Mouse (Mus musculus): ENCODE measurements around the gene Tbx3. TPM values are rescaled to one million over a fixed set of nuclear protein-coding genes. Genes with fewer than 3 reads are reported as not detected.

Gene Tbx3
- polyA plus RNA-seq, 1 experiment from 2014 or later, result 0.88 TPM

DNA sequence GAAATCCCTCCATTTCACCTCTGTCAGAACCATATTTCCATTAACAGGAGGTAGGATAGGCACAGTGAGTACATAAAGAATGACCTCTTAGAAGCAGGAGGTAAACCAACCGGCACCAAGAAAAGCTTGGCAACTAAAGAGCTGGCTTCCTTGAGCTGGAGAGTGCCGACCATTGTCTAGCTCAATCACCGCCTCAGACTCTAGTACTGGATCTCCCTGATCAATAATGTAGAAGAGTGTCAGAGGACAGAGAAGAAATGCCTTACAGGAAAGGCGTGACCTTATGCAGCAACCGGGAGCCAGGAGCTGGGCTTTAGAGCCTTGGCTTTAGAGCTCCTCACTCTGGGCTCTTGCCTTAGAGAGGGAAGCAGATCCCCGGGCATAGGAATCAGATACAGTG, 4.7 kb upstream of the Tbx3 start:
- H3K36me3 ChIP-seq (ENCODE audit: control insufficient read depth, insufficient read depth, low read length), result no peaks in the 10 kb centered on the region
- no peak for ATAC-seq (ENCODE audit: low read depth)
- no peak overlapping the region for H3K4me3 ChIP-seq (ENCODE audit: low read depth, low read length)
- WGBS, result 5% methylated on average over 6 of the region's 6 CpGs
- H3K27me3 ChIP-seq (ENCODE audit: control insufficient read depth, insufficient read depth, low read length), result peaks cover 79% of the 10 kb centered on the region
- no peak overlapping the region for H3K4me2 ChIP-seq (ENCODE audit: low read depth, low read length)
- H3K27ac ChIP-seq (ENCODE audit: low read depth, low read length), result no peak overlapping the region
- no peaks in the 10 kb centered on the region for H3K9me3 ChIP-seq (ENCODE audit: control insufficient read depth, low read length)
- H3K9ac ChIP-seq (replicated peaks; ENCODE audit: low read depth, low read length), result no peak overlapping the region
- H3K4me1 ChIP-seq (ENCODE audit: control insufficient read depth, insufficient read depth, low read length), result peaks cover 7% of the 10 kb centered on the region; the same call in 1 of the 2 replicates

DNA sequence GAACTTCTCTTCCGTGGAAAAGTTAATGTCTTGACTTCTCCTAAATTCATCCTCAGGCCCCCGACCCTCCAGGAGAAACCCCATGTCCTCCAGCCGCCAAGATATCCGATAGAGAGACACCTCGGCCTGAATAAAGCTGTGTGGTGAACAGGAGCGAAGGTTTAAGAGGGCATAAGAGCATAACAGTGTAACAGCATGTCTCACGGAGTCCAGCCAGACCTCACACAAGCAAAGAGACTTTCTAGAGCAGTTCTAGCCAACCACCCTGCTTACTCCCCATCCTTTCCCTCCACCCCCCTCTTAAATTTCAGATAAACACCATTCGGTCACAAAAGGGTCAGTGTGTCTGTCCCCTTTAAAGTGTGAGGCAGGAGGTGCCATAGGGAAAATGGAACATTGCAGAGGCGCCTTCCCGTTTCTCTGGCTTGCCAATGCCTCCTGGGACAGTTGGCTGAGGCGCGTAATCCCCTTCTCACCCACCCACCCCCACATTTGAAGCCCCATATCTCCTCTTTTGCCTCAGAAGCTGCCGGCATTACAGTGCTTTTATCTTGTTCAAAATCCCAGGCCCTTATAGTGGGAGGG, 3.0 kb upstream of the Tbx3 start:
- 7% methylated on average over 13 of the region's 13 CpGs for WGBS
- Histone ChIP-seq H3K9ac (replicated peaks; ENCODE audit: low read depth, low read length) (no peak overlapping the region), H3K4me2 (ENCODE audit: low read depth, low read length) (no peak overlapping the region), H3K4me1 (ENCODE audit: control insufficient read depth, insufficient read depth, low read length) (peaks cover 7% of the 10 kb centered on the region; the same call in 1 of the 2 replicates), H3K4me3 (ENCODE audit: low read depth, low read length) (no peak overlapping the region), H3K9me3 (ENCODE audit: control insufficient read depth, low read length) (no peaks in the 10 kb centered on the region), H3K36me3 (ENCODE audit: control insufficient read depth, insufficient read depth, low read length) (no peaks in the 10 kb centered on the region), H3K27ac (ENCODE audit: low read depth, low read length) (no peak overlapping the region), H3K27me3 (ENCODE audit: control insufficient read depth, insufficient read depth, low read length) (peaks cover 70% of the 10 kb centered on the region)
- no peak for ATAC-seq (ENCODE audit: low read depth)

DNA sequence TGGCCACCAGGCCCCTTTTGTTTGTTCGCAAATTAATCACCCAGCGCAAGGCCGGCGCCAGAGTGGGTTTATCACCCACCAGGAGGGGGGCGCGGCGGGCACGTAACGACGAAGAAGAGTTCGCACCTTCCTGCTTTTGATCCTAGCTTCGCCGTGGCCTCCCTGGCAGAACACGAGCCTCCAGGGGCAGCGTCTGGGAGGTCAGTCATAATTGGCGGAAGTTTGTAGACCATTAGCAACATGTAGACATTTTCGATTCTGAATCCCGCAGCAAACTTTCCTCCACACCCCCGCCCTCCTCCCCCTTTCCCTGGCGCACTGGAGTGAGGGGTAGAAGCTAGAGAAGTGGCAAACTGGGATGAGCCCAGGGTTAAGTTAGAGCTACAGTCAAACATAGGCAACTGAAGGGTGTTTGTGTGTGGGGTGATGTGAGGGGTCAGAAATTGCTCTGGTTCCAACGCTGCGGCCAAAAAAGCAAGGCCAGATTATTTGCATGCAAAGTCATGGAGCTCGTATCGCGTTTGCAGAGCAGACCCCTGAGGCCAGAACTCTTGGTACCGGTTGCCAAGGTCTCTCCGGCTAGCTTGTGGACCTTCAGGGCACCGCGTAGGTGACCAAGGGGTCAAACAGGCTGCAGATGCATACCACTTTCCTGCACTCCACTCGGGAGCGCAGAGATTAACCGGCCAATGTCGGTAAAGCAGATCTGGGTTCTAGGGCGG, 2.1 kb upstream of the Tbx3 start:
- Histone ChIP-seq H3K9ac (replicated peaks; ENCODE audit: low read depth, low read length) (no peak overlapping the region), H3K4me2 (ENCODE audit: low read depth, low read length) (no peak overlapping the region), H3K27me3 (ENCODE audit: control insufficient read depth, insufficient read depth, low read length) (peaks cover 67% of the 10 kb centered on the region), H3K9me3 (ENCODE audit: control insufficient read depth, low read length) (no peaks in the 10 kb centered on the region), H3K4me1 (ENCODE audit: control insufficient read depth, insufficient read depth, low read length) (peaks cover 7% of the 10 kb centered on the region; the same call in 1 of the 2 replicates), H3K27ac (ENCODE audit: low read depth, low read length) (no peak overlapping the region), H3K4me3 (ENCODE audit: low read depth, low read length) (no peak overlapping the region), H3K36me3 (ENCODE audit: control insufficient read depth, insufficient read depth, low read length) (no peaks in the 10 kb centered on the region)
- WGBS, result 2% methylated on average over 34 of the region's 34 CpGs
- no peak for ATAC-seq (ENCODE audit: low read depth)

DNA sequence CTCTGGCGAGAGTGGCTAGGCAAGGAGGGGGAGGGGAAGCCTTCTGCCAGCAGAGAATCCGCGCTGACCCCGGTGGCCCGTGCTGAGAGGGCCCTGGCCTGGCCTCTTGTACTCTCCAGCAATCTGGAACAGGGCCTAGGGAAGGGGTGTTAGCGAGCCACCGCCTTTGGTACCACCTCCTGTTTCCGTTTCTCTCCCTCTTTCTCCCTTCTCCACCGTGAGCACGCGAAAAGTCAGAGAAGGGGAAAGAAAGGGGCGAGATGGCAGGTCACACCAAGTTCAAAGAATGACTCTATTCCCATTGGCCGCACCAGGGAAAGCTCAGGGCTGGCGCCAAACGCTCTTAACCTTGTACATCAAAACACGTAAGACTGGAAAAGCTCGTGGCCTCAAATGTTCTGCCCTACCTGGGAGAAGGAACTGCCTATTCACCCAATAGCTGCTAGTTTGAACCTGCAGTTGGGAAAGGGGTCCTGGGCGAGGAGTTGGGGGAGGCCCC, 1.5 kb upstream of the Tbx3 start:
- Histone ChIP-seq H3K36me3 (ENCODE audit: control insufficient read depth, insufficient read depth, low read length) (no peaks in the 10 kb centered on the region), H3K27ac (ENCODE audit: low read depth, low read length) (no peak overlapping the region), H3K4me1 (ENCODE audit: control insufficient read depth, insufficient read depth, low read length) (peaks cover 7% of the 10 kb centered on the region; the same call in 1 of the 2 replicates), H3K4me2 (ENCODE audit: low read depth, low read length) (no peak overlapping the region), H3K27me3 (ENCODE audit: control insufficient read depth, insufficient read depth, low read length) (peaks cover 62% of the 10 kb centered on the region), H3K4me3 (ENCODE audit: low read depth, low read length) (no peak overlapping the region), H3K9me3 (ENCODE audit: control insufficient read depth, low read length) (no peaks in the 10 kb centered on the region), H3K9ac (replicated peaks; ENCODE audit: low read depth, low read length) (no peak overlapping the region)
- no peak for ATAC-seq (ENCODE audit: low read depth)
- 4% methylated on average over 15 of the region's 18 CpGs for WGBS

DNA sequence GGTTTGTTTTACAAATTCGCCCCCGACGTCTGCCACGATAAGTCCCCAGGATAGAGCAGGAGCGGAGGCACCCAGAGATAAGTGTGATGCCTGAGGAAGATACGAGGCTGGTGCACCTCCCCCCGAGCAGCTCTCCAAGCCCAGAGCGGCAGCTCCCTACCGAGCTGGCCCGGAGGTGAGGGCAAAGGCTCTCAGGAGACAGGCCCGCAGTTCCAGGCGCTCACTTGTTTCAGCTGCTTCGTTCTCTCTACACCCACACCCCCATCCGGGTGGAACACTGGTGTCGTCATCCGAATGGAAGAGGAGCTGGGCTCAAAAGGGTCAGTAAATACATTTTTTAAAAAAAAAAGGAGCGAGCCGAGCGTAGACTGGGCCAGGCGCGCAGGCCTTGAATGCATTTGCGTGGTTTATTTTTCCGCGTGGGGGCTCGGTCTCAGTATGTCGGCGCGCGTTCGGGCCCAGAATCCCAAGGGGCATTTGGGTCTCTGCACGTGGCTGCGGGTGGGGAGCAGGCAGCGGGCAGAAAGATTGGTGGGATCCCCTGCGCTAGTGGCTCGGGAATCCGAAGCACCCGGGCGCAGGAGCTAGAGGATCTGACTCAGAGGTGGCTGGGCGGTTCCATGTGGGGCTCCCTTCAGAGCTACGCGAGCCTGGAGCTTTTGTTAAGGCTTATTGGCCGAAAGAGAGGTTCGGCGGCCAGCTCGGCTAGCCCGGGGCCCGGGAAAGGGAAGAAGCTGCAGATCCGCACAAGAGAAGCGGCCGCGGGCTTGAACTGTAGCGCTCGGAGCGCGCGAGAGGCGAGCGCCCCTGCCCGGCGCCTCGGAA, 516 bp upstream of the Tbx3 start:
- Histone ChIP-seq H3K27me3 (ENCODE audit: control insufficient read depth, insufficient read depth, low read length) (peaks cover 61% of the 10 kb centered on the region), H3K9ac (replicated peaks; ENCODE audit: low read depth, low read length) (peak overlapping the region; percentile 18; the same call in 1 of the 2 replicates), H3K4me2 (ENCODE audit: low read depth, low read length) (peak overlapping the region; percentile 49), H3K9me3 (ENCODE audit: control insufficient read depth, low read length) (no peaks in the 10 kb centered on the region), H3K36me3 (ENCODE audit: control insufficient read depth, insufficient read depth, low read length) (no peaks in the 10 kb centered on the region), H3K4me3 (ENCODE audit: low read depth, low read length) (peak overlapping the region; percentile 20), H3K4me1 (ENCODE audit: control insufficient read depth, insufficient read depth, low read length) (peaks cover 7% of the 10 kb centered on the region; the same call in 1 of the 2 replicates), H3K27ac (ENCODE audit: low read depth, low read length) (peak overlapping the region; percentile 48; the same call in 1 of the 2 replicates)
- under 1% methylated on average over 59 of the region's 61 CpGs for WGBS
- ATAC-seq (ENCODE audit: low read depth), result no peak; the same call in 1 of the 2 replicates

DNA sequence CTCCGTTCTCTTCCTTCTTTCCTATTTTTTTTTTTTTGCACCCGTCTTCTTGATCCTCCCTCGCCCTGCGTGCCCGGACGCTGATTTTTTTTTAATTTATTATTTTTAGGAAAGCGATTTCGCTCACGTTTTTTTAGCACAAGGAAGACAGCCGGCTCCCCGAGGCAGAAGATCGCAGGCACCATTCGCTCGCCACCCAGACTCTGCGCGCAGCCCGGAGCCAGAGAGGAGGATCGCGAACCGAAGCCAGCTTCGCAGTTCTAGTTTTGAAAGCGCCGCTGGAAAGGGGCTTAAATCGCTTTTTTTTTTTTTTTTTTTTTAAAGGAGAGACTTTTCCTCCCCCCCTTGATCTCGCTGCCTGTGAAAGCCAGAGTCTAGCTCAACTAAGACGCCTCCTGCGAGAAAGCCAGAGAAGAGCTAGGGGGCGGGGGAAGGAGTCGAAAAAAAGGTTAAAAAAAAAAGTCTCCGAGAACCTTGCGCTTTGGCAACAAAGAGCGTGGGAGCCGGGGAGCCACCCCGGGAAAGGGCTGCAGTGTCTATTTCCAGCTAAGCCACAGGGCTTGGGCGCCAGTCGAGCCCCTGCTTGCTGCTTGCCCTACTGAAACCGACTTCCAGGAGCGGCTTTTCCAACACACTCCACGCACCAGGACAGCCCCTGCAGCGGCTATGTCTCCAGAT, 794 bp downstream of the Tbx3 start:
- Histone ChIP-seq H3K4me1 (ENCODE audit: control insufficient read depth, insufficient read depth, low read length) (peaks cover 7% of the 10 kb centered on the region; the same call in 1 of the 2 replicates), H3K4me3 (ENCODE audit: low read depth, low read length) (peak overlapping the region; percentile 20), H3K4me2 (ENCODE audit: low read depth, low read length) (peak overlapping the region; percentile 49), H3K9me3 (ENCODE audit: control insufficient read depth, low read length) (no peaks in the 10 kb centered on the region), H3K27me3 (ENCODE audit: control insufficient read depth, insufficient read depth, low read length) (peaks cover 60% of the 10 kb centered on the region), H3K27ac (ENCODE audit: low read depth, low read length) (no peak overlapping the region), H3K36me3 (ENCODE audit: control insufficient read depth, insufficient read depth, low read length) (no peaks in the 10 kb centered on the region), H3K9ac (replicated peaks; ENCODE audit: low read depth, low read length) (no peak overlapping the region; the same call in 1 of the 2 replicates)
- under 1% methylated on average over 40 of the region's 40 CpGs for WGBS
- no peak for ATAC-seq (ENCODE audit: low read depth)

DNA sequence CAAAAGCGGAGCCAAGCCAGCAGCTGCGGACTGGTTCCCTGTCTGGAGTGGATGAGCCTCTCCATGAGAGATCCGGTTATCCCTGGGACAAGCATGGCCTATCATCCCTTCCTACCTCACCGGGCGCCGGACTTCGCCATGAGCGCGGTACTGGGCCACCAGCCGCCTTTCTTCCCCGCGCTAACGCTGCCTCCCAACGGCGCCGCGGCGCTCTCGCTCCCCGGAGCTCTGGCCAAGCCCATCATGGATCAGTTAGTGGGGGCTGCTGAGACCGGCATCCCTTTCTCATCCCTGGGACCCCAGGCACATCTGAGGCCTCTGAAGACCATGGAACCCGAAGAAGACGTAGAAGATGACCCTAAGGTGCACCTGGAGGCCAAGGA, 1.5 kb downstream of the Tbx3 start:
- Histone ChIP-seq H3K4me2 (ENCODE audit: low read depth, low read length) (peak overlapping the region; percentile 49; the same call in 1 of the 2 replicates), H3K4me3 (ENCODE audit: low read depth, low read length) (peak overlapping the region; percentile 20), H3K9me3 (ENCODE audit: control insufficient read depth, low read length) (no peaks in the 10 kb centered on the region), H3K36me3 (ENCODE audit: control insufficient read depth, insufficient read depth, low read length) (no peaks in the 10 kb centered on the region), H3K9ac (replicated peaks; ENCODE audit: low read depth, low read length) (no peak overlapping the region; the same call in 1 of the 2 replicates), H3K27me3 (ENCODE audit: control insufficient read depth, insufficient read depth, low read length) (peaks cover 61% of the 10 kb centered on the region), H3K27ac (ENCODE audit: low read depth, low read length) (no peak overlapping the region), H3K4me1 (ENCODE audit: control insufficient read depth, insufficient read depth, low read length) (peaks cover 7% of the 10 kb centered on the region; the same call in 1 of the 2 replicates)
- ATAC-seq (ENCODE audit: low read depth), result no peak
- WGBS, result under 1% methylated on average over 23 of the region's 23 CpGs

DNA sequence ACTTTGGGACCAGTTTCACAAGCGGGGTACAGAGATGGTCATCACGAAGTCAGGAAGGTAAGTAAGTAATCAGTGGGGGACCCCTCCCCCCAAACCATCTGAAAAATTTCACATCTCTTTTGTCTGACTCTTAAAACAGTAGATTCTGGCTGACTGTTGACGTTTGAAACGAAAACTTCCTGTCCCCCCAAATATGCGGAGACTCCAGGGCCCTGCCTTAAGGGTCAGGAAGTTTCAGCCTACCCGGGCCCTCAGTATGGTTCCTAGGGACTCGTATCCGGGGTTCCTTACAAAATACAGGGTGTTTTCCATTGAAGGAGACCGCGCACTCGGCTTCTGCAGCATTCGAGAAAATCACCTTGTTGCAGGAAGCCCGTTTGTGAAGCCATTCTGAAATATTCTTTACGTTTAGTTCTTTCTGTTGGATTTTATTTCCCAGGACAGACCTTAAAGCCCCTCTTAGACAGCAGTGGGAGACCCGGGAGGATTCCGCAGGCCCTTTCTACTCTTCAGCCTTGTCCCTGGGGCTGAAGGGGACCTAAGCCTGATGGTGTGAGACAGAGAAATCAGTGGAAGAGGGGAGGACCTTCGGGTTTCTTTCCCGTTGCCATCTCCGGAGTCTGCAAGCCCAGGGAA, 2.0 kb downstream of the Tbx3 start:
- Histone ChIP-seq H3K27ac (ENCODE audit: low read depth, low read length) (no peak overlapping the region), H3K36me3 (ENCODE audit: control insufficient read depth, insufficient read depth, low read length) (no peaks in the 10 kb centered on the region), H3K4me1 (ENCODE audit: control insufficient read depth, insufficient read depth, low read length) (peaks cover 7% of the 10 kb centered on the region; the same call in 1 of the 2 replicates), H3K27me3 (ENCODE audit: control insufficient read depth, insufficient read depth, low read length) (peaks cover 62% of the 10 kb centered on the region), H3K4me3 (ENCODE audit: low read depth, low read length) (peak overlapping the region; percentile 20), H3K9ac (replicated peaks; ENCODE audit: low read depth, low read length) (no peak overlapping the region; the same call in 1 of the 2 replicates), H3K9me3 (ENCODE audit: control insufficient read depth, low read length) (no peaks in the 10 kb centered on the region), H3K4me2 (ENCODE audit: low read depth, low read length) (peak overlapping the region; percentile 49; the same call in 1 of the 2 replicates)
- under 1% methylated on average over 19 of the region's 19 CpGs for WGBS
- ATAC-seq (ENCODE audit: low read depth), result no peak

Measured in neural tube, embryonic 14.5 days (tissue).